Mouse (Mus musculus) skeletal muscle tissue, adult 2 months (tissue): ENCODE results near the gene Tmem74b.

Experiments used
- DNase-seq: peaks from one replicate; pipeline ENCODE4 v3.0.0-alpha.2; 2012; ENCODE audit warnings: low read depth, low spot score

Gene Tmem74b

GRCm38 (mm10) chr2:151740741-151741526, 39.1 kb downstream of the Tmem74b start:
- DNase-seq, result peak; percentile 77

GRCm38 (mm10) chr2:151742084-151742483, 40.3 kb downstream of the Tmem74b start:
- DNase-seq, result no peak

GRCm38 (mm10) chr2:151742850-151743679, 41.3 kb downstream of the Tmem74b start:
- DNase-seq, result no peak

- DNase-seq, result no peak
Measured at GRCm38 (mm10) chr2:151743845-151744244, 42.0 kb downstream of the Tmem74b start, which contains the start of gene Psmf1. Psmf1 (minus strand) TSS chr2:151744186.

GRCm38 (mm10) chr2:151747847-151748705, 46.3 kb downstream of the Tmem74b start:
- no peak for DNase-seq

- no peak for DNase-seq
Measured at GRCm38 (mm10) chr2:151751330-151751729, 49.5 kb downstream of the Tmem74b start.

- no peak for DNase-seq
Measured at GRCm38 (mm10) chr2:151756277-151757061, 54.7 kb downstream of the Tmem74b start.

GRCm38 (mm10) chr2:151757451-151757850, 55.6 kb downstream of the Tmem74b start:
- DNase-seq, result no peak

- DNase-seq, result no peak
Measured at GRCm38 (mm10) chr2:151758806-151759353, 57.1 kb downstream of the Tmem74b start.
